Mouse (Mus musculus) embryonic fibroblast, embryonic 13.5 days (primary cell): ENCODE measurements around the gene Adgra1. TPM values are rescaled to one million over a fixed set of nuclear protein-coding genes. Genes with fewer than 3 reads are reported as not detected.

ENCODE experiments used
- H3K27ac ChIP-seq: 2 replicates; pipeline ENCODE4 v1.5.1; 2012; ENCODE audit warnings: low read length, control low read depth, inconsistent platforms; ENCODE audit not compliant: insufficient read depth
- H3K4me1 ChIP-seq: 2 replicates; pipeline ENCODE4 v1.6.1; 2011; ENCODE audit warnings: low read length; ENCODE audit not compliant: control insufficient read depth, insufficient read depth
- H3K4me3 ChIP-seq: 2 replicates; pipeline ENCODE4 v1.5.1; 2011; ENCODE audit warnings: mild to moderate bottlenecking, control low read depth, low read length; ENCODE audit not compliant: insufficient read depth
- CTCF ChIP-seq: IDR thresholded peaks from 2 replicates; pipeline ENCODE4 v1.5.1; 2011; ENCODE audit warnings: mild to moderate bottlenecking, control low read depth, low read length, moderate library complexity, borderline replicate concordance; ENCODE audit not compliant: insufficient read depth
- POLR2A ChIP-seq: IDR thresholded peaks from 2 replicates; pipeline ENCODE4 v1.6.1; 2011; ENCODE audit warnings: low read depth, mild to moderate bottlenecking, control low read depth, low read length, moderate library complexity
- polyA plus RNA-seq: library from polyadenylated mRNA; stranded (reverse); fragments of >200 nt; gene quantifications from 2 replicates; pipeline ENCODE4 v1.2.4, GENCODE M21; 2011; ENCODE audit warnings: low read depth; ENCODE audit not compliant: missing spikeins, insufficient read length

Gene Adgra1
- polyA plus RNA-seq, 1 experiment: 1.0 TPM

DNA sequence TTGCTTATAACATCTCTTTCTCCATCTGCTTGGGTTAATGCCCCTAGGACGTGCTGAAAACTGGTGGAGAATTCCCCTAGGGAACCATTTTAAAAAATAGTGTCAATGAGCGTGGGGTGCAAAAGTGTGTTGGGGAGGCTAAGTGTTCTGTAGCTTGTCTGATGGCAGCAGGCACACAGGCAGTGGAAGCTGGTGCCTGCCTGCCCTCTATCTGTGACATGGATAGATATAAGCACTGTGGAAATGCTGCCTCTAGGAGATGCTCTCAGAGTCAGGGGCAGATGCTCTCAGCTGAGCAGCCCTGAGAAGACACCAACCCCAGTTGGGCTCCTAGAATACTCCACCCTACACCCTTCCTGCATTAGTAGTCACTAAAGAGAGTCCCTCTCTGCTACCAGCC is 11.1 kb downstream of the Adgra1 start:
- H3K4me3 ChIP-seq: no peak overlapping the region
- no peak overlapping the region for H3K27ac ChIP-seq
- TF ChIP-seq CTCF (no peak), POLR2A (no peak)
- peaks cover 14% of the 10 kb centered on the region for H3K4me1 ChIP-seq

- no peak overlapping the region for H3K4me3 ChIP-seq
- no peaks in the 10 kb centered on the region for H3K4me1 ChIP-seq
- no peak overlapping the region for H3K27ac ChIP-seq
- TF ChIP-seq POLR2A: no peak
- no peak for TF ChIP-seq CTCF
These were observed 16.2 kb downstream of the Adgra1 start for GRCm38 (mm10) chr7:139850152-139850551.

DNA sequence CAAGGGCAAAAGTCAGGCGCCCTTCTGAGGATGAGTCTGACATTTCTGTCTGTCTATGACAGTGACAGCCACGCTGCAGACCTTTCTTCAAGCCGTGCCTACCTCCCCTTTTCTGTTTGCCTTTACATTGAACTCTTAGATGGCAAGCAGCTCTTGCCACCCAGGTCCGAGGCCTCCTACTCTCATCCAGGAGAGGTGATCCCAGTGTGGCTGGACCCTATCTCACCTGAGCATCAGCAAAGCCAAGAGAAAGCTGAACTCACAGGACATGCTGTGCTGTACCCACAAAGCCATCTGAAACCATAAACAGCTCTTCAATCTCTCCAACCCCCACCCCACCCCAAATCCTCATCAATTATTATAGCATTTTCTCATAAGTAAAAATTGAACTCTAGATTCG is 16.7 kb downstream of the Adgra1 start:
- TF ChIP-seq POLR2A (no peak), CTCF (no peak)
- Histone ChIP-seq H3K4me1 (no peaks in the 10 kb centered on the region), H3K4me3 (no peak overlapping the region), H3K27ac (no peak overlapping the region)

- TF ChIP-seq CTCF (no peak), POLR2A (no peak)
These were observed 17.1 kb downstream of the Adgra1 start for GRCm38 (mm10) chr7:139851098-139851497.

DNA sequence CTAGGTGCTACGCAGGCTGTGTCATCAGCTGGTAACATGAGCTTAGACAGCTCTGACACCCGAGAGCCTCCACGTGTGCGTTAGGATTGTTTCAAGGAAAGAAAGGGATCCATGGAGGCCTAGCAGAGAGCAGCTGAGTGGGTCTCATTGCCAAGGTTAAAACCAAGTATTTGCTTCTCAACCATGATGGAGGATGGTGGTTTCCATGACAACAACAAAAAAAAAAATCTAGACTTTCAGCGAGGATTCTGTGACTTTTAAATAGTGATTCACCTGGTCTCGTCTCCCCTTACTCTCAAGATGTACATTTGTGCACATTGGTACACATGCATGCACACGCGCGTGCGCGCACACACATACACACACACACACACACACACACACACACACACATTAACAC is 21.3 kb downstream of the Adgra1 start:
- Histone ChIP-seq H3K4me1 (no peaks in the 10 kb centered on the region), H3K4me3 (no peak overlapping the region), H3K27ac (no peak overlapping the region)
- no peak for TF ChIP-seq CTCF
- no peak for TF ChIP-seq POLR2A

More at GRCm38 (mm10) chr7:139851098-139851497, 17.1 kb downstream of the Adgra1 start:
- Histone ChIP-seq H3K27ac (no peak overlapping the region), H3K4me3 (no peak overlapping the region), H3K4me1 (no peaks in the 10 kb centered on the region)

DNA sequence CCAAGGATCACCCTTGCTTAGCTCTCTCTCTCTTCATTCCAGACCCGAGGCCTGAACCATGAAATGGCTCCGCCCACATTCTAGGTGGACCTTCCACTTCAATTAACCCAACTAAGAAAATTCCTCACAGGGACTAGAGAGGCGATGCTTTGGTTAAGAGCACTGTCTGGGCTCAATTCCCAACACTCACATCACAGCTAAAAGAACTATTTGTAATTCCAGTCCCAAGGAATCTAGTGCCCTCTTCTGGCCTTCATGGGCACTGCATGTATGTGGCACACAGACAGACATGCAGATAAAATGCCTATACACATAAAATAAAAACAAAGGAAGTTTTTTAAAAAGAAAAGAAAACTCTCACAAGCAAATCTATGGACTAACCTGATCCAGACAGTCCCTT is 27.4 kb downstream of the Adgra1 start:
- TF ChIP-seq CTCF (peak; percentile 43; the same call in 1 of the 2 replicates), POLR2A (no peak)
- H3K27ac ChIP-seq: no peak overlapping the region
- no peak overlapping the region for H3K4me3 ChIP-seq
- no peaks in the 10 kb centered on the region for H3K4me1 ChIP-seq

- no peaks in the 10 kb centered on the region for H3K4me1 ChIP-seq
- H3K27ac ChIP-seq: no peak overlapping the region
- H3K4me3 ChIP-seq: no peak overlapping the region
- no peak for TF ChIP-seq POLR2A
These were observed 29.1 kb downstream of the Adgra1 start for GRCm38 (mm10) chr7:139863076-139863475.

DNA sequence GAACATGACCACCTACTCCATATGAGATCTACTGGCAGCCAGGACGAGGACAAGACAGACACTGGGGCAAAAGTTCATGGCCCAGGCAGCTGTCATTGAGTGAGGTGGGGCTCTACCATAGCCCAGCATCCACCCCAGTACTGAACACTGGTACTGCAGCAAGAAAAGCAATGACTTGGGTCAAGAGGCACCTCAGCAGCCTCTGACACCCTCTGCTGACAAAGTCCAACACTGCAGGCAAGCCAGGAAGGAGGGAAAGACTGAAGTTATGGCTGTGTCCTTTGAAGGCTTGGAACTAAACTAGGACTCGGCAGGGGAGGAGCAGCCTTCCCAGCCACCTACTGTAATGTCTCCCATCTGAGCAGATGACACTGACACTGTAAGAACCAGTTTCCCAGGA is 30.3 kb downstream of the Adgra1 start:
- TF ChIP-seq POLR2A (no peak), CTCF (peak; percentile 44; the same call in 1 of the 2 replicates)
- no peak overlapping the region for H3K27ac ChIP-seq
- no peak overlapping the region for H3K4me3 ChIP-seq
- H3K4me1 ChIP-seq: no peaks in the 10 kb centered on the region

DNA sequence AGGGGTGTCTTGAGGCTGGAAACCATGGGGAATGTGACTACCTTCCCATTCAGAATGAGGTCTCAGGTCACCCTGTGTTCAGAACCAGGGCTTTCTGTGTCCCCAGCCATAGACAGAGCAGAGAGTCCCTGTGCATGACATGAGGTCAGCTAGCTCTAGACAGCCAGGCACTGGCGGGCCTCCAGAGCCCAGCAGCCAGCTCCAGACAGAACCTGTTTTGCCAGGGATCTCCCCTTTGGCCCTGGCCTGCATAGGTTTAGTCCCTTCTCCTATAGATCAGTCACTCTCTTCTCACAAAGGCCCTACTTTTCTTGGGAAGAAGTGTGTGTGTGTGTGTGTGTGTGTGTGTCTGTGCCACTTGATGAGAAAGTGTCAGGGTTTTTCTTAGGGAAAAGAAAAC is 30.9 kb downstream of the Adgra1 start:
- no peaks in the 10 kb centered on the region for H3K4me1 ChIP-seq
- no peak overlapping the region for H3K27ac ChIP-seq
- TF ChIP-seq POLR2A: no peak
- TF ChIP-seq CTCF: no peak
- H3K4me3 ChIP-seq: no peak overlapping the region

- Histone ChIP-seq H3K4me1 (no peaks in the 10 kb centered on the region), H3K27ac (no peak overlapping the region), H3K4me3 (no peak overlapping the region)
- TF ChIP-seq POLR2A: no peak
- no peak for TF ChIP-seq CTCF
These were observed 37.0 kb downstream of the Adgra1 start for GRCm38 (mm10) chr7:139871014-139871413.

- no peak overlapping the region for H3K27ac ChIP-seq
- TF ChIP-seq POLR2A (no peak), CTCF (peak; percentile 79; the same call in 1 of the 2 replicates)
- H3K4me1 ChIP-seq: no peaks in the 10 kb centered on the region
- H3K4me3 ChIP-seq: no peak overlapping the region
These were observed 43.3 kb downstream of the Adgra1 start for GRCm38 (mm10) chr7:139877167-139877792.
